Mouse (Mus musculus): ENCODE data around the gene Ksr2.
A peak's percentile ranks its signal among the peaks of the same experiment; 100 is the strongest.
"Not testable (repeated sequence)": the region's sequence is repeated elsewhere in the genome, so short reads cannot be mapped to it uniquely, and the experiment has no call there.

The Ksr2 gene

GRCm38 (mm10) chr5:117413507-117414501 lies at the start of gene Ksr2:
Gene Ksr2 (plus strand): TSS chr5:117414000.
- no peak for DNase-seq (ENCODE audit: low read depth)

GRCm38 (mm10) chr5:117364821-117365220 lies 49.0 kb upstream of the Ksr2 start:
- DNase-seq (ENCODE audit: low read depth) = no peak

GRCm38 (mm10) chr5:117365904-117366561 lies 47.8 kb upstream of the Ksr2 start:
- no peak for DNase-seq (ENCODE audit: low read depth)

GRCm38 (mm10) chr5:117367206-117367605 lies 46.6 kb upstream of the Ksr2 start:
- DNase-seq (ENCODE audit: low read depth) = no peak

- DNase-seq (ENCODE audit: low read depth) = no peak
Measured at GRCm38 (mm10) chr5:117370592-117370991, 43.2 kb upstream of the Ksr2 start.

- no peak for DNase-seq (ENCODE audit: low read depth)
Measured at GRCm38 (mm10) chr5:117373418-117373817, 40.4 kb upstream of the Ksr2 start.

GRCm38 (mm10) chr5:117374372-117375049 lies 39.3 kb upstream of the Ksr2 start:
- no peak for DNase-seq (ENCODE audit: low read depth)

GRCm38 (mm10) chr5:117376331-117376761 lies 37.5 kb upstream of the Ksr2 start:
- no peak for DNase-seq (ENCODE audit: low read depth)

GRCm38 (mm10) chr5:117377731-117378130 lies 36.1 kb upstream of the Ksr2 start:
- DNase-seq (ENCODE audit: low read depth) = not testable (repeated sequence)

GRCm38 (mm10) chr5:117380199-117380598 lies 33.6 kb upstream of the Ksr2 start:
- no peak for DNase-seq (ENCODE audit: low read depth)

GRCm38 (mm10) chr5:117381785-117382184 lies 32.0 kb upstream of the Ksr2 start:
- no peak for DNase-seq (ENCODE audit: low read depth)

- DNase-seq (ENCODE audit: low read depth) = no peak
Measured at GRCm38 (mm10) chr5:117383198-117383597, 30.6 kb upstream of the Ksr2 start.

- DNase-seq (ENCODE audit: low read depth) = peak; percentile 58
Measured at GRCm38 (mm10) chr5:117388296-117388751, 25.5 kb upstream of the Ksr2 start.

- DNase-seq (ENCODE audit: low read depth) = peak; percentile 93
Measured at GRCm38 (mm10) chr5:117388877-117389276, 24.9 kb upstream of the Ksr2 start, which contains the start of gene Rfc5. Gene Rfc5 (minus strand): TSS chr5:117389047.

- DNase-seq (ENCODE audit: low read depth) = no peak
Measured at GRCm38 (mm10) chr5:117390895-117391294, 22.9 kb upstream of the Ksr2 start.

GRCm38 (mm10) chr5:117395834-117396233 lies 18.0 kb upstream of the Ksr2 start:
- no peak for DNase-seq (ENCODE audit: low read depth)

GRCm38 (mm10) chr5:117396596-117397014 lies 17.2 kb upstream of the Ksr2 start:
- no peak for DNase-seq (ENCODE audit: low read depth)

- no peak for DNase-seq (ENCODE audit: low read depth)
Measured at GRCm38 (mm10) chr5:117397371-117397770, 16.4 kb upstream of the Ksr2 start.

GRCm38 (mm10) chr5:117398007-117398550 lies 15.7 kb upstream of the Ksr2 start:
- DNase-seq (ENCODE audit: low read depth) = no peak

GRCm38 (mm10) chr5:117399281-117399680 lies 14.5 kb upstream of the Ksr2 start:
- no peak for DNase-seq (ENCODE audit: low read depth)

GRCm38 (mm10) chr5:117403609-117404008 lies 10.2 kb upstream of the Ksr2 start:
- DNase-seq (ENCODE audit: low read depth) = no peak

- not testable (repeated sequence) for DNase-seq (ENCODE audit: low read depth)
Measured at GRCm38 (mm10) chr5:117404671-117405070, 9.1 kb upstream of the Ksr2 start.
